Mouse (Mus musculus) liver, adult (tissue): ENCODE results near the gene Grin2d.
"Not testable (repeated sequence)": the region's sequence is repeated elsewhere in the genome, so short reads cannot be mapped to it uniquely, and the experiment has no call there.

ENCODE experiments used
- GATA4 ChIP-seq: IDR thresholded peaks from 2 replicates; pipeline ENCODE4 v1.6.1; 2014; ENCODE audit warnings: mild to moderate bottlenecking, low read length; ENCODE audit not compliant: insufficient replicate concordance

Grin2d gene

GRCm38 (mm10) chr7:45878278-45878677 is at the start of gene Grin2d:
Gene Grin2d (minus strand): TSS chr7:45878378.
- not testable (repeated sequence) for TF ChIP-seq GATA4

GRCm38 (mm10) chr7:45924429-45924816 is 46.2 kb upstream of the Grin2d start:
- TF ChIP-seq GATA4 = no peak

GRCm38 (mm10) chr7:45923762-45924428 is 45.7 kb upstream of the Grin2d start, which contains the start of gene Ccdc114:
Gene Ccdc114 (plus strand): TSS chr7:45924072.
- no peak for TF ChIP-seq GATA4

GRCm38 (mm10) chr7:45922928-45923761 is 45.0 kb upstream of the Grin2d start:
- no peak; the same call in 1 of the 2 replicates for TF ChIP-seq GATA4

GRCm38 (mm10) chr7:45921950-45922600 is 43.9 kb upstream of the Grin2d start:
- TF ChIP-seq GATA4 = no peak

GRCm38 (mm10) chr7:45921242-45921621 is 43.1 kb upstream of the Grin2d start, which contains the start of gene Emp3:
Gene Emp3 (minus strand): TSS chr7:45921404.
- TF ChIP-seq GATA4 = no peak

- TF ChIP-seq GATA4 = no peak
Measured at GRCm38 (mm10) chr7:45920583-45921241, 42.5 kb upstream of the Grin2d start.

- TF ChIP-seq GATA4 = no peak
Measured at GRCm38 (mm10) chr7:45919761-45920160, 41.6 kb upstream of the Grin2d start.

- no peak for TF ChIP-seq GATA4
Measured at GRCm38 (mm10) chr7:45919083-45919671, 41.0 kb upstream of the Grin2d start.

GRCm38 (mm10) chr7:45917926-45918325 is 39.7 kb upstream of the Grin2d start:
- no peak for TF ChIP-seq GATA4

GRCm38 (mm10) chr7:45917004-45917704 is 39.0 kb upstream of the Grin2d start:
- TF ChIP-seq GATA4 = no peak

- no peak for TF ChIP-seq GATA4
Measured at GRCm38 (mm10) chr7:45916056-45917003, 38.2 kb upstream of the Grin2d start.

- no peak for TF ChIP-seq GATA4
Measured at GRCm38 (mm10) chr7:45915011-45915410, 36.8 kb upstream of the Grin2d start.
